Mouse (Mus musculus) CD8-positive naive resting alpha-beta T cell, adult 2 months (primary cell): Measurements from ENCODE around the gene Mapkap1.
"Not testable (repeated sequence)": the region's sequence is repeated elsewhere in the genome, so short reads cannot be mapped to it uniquely, and the experiment has no call there.

Experiments
- DNase-seq, 2 experiments: peaks; one replicate each; pipeline ENCODE4 v3.0.0; 2022; ENCODE audit warnings: low read depth in 2 of 2, low spot score in 2 of 2

Gene Mapkap1

DNA sequence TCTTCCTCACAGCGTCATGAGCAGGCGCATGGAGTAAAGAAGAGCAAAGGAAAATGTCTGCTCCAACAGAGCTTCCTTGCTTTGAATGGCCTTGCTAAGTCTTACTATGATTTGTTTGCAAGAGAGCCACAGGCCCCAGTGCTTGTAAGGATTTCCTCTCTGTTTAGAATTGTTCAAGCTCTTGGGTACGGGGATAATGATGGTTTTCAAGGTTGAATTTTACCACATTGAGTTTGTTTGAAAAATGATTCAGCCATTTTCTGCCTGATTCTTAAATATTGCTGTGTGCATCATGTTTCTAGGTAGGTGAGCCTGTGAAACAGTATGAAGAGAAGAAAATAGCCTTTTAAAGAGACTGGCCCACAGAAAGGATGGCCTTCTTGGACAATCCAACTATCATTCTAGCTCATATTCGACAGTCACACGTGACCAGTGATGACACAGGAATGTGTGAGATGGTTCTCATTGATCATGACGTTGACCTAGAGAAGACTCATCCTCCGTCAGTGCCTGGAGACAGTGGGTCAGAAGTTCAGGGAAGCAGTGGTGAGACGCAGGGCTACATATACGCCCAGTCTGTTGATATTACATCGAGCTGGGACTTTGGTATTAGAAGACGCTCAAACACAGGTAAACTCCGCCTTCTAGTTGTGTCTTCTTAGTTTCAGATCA, 25.3 kb downstream of the Mapkap1 start:
- no peak for DNase-seq

DNA sequence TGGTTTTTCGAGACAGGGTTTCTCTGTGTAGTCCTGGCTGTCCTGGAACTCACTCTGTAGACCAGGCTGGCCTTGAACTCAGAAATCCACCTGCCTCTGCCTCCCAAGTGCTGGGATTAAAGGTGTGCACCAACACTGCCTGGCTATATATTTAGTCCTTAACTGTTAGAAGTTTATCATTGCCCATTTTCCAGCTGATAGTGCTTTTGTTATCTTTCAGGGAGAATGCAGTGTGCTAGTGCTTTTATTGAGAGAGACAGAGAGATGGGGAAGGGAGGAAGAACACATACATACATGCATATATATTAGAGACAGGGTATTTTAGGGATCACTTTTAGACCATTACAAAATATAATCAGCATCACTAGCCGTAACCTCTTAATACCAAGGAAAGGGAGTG, 26.3 kb downstream of the Mapkap1 start:
- DNase-seq, result not testable (repeated sequence)

DNA sequence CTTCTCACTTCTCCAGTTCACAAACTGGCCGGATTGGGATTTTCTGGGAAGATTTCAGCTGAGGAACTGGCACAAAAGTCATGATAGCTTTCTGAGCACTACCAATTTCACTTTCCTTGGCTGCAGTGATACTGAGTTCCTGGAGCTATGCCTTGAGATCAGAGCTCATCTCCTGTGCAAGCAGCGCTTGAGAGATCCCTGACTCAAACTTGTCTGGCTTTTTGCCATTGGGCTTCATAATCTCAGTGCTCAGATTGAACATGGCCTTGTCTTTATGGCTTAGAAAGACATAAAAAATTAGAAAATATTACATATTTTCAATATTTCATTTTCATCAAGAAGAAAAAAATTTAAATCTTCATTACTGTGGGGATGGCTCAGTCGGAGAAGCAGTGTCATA, 29.8 kb downstream of the Mapkap1 start:
- DNase-seq, result no peak

DNA sequence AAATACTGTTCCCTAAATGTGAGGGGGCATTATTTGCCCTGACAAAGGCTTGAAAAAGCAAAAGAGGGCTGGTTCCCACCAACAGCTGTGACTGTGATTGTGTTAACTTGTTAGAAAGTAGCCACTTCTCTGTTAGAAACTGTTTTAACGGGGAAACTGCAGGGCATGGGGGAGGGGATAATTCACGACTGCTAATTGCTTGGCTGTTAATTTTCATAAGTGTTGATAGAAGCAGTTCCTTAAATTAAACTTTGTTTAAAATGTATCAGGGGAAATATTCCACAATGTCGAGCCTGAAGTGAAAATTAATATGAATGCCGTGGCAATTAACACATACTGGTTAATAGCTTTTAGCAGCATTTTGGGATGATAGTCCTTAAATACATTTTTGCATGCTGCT, 42.2 kb downstream of the Mapkap1 start:
- no peak for DNase-seq

DNA sequence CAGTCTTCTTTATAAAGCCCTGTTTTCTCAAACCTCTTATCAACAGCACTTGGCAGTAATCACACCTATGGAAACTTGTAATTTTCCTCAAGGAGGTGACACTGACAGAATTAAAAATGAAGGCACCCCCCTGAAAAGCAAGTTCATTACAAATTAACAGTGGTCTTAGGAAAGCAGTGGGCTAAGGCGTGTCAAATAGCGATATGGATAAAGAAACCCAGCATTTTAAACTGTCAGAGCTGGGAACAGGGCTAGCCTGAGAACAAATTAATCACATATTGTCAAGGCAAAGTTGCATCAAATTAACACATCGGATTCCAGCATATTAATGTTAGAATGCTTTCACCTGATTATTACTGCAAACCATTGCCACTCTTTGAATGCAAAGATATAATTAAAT, 55.9 kb downstream of the Mapkap1 start:
- no peak for DNase-seq

DNA sequence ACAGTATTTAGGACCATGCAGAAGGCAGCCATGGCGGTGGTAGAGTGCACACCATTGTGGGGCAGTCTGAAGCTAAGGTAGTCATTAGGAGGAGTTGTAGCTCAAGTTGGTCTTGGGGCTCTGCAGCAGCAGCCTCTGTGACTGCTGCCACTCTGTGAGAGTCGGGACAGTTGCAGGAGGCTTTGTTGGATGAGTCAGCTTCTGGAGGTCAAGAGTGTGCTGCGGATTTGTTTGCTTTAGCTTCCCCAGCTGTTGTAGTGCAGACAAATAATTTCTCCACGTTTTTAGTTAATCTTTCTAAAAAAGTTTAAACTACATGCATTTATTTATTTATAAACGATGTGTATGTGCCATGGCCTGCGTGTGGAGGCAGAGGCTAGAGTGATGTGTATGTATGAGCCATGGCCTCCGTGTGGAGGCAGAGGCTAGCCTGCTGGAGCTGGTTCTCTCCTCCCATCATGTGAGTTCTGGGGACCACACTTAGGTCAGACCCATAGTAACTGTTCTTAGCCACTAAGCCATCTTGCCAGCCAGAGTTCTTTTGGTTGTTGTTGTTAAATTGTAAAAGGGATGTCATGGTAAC, 62.1 kb downstream of the Mapkap1 start:
- DNase-seq, result no peak

DNA sequence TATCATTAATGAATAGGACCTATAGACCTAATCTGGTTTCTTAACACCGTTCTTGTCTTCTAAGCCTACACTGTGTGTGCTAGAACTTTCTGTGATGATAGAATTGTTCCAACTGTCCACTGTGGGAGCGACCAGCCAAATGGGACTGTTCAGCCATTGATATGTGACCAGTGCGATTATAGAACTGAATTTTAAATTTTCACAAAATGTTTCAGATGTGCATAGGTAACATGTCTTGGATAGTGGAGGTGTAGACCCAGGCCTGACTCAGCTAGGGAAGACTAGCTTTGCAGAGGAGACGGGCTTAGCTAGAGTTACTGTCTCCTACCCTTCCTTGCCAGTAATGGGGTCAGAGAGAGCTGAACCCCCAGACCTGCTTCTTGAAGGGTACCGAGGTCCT, 62.8 kb downstream of the Mapkap1 start:
- DNase-seq, result no peak

DNA sequence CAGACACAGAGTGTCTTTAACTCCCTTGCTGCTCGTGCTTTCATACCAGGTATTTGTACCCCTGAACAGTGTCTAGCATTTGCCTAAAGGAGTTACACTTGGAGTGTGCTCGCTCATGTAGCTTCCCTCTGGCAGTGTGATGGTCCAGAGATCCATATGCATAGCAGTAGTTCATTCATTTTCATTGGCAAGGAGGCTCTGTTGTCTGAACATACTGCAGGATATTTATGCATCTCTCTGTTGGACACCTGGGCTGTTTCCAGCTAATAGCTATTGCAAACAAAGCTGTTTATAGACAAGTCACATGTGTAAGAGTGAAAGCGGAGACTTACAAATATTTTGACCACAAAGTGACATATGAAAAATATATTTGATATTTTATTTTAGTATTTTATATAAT, 67.2 kb downstream of the Mapkap1 start:
- no peak for DNase-seq

DNA sequence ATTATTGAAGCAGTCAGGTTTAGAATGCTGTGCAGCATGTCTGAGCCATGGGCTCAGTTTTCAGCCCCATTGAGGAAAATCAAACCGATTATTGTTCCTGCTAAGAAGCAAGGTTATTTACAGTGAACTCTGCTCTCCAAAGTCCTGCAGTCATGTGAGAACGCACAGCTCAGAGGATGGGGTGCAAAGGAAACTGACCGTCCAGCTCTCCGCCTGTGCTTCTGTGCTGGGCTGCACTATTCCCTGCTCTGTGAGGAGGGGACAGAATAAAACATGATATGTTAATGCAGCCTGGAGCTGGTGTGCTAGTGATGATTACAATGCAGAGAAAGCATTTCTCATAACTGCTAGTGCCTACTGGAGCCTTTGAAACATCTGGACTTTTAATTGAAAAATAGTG, 74.8 kb downstream of the Mapkap1 start:
- no peak for DNase-seq

DNA sequence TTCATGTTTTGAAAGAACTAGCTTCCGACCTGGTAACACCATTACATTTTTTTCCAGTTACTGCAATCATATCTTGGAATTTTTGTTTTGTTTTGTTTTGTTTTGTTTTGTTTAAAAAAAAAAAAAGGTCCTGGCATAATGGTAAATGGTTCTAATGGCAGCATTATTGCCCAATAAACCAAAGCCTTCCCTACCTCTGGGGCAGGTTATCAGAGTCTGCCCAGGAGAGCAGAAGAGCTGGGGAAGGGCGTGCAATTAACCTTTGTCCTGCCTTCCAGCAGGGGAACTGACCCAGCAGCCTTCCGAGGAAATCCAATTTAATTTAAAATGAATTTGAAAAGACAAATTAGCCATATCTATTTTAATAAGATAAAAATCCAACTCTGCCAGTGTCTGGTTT, 75.5 kb downstream of the Mapkap1 start:
- DNase-seq, result no peak

DNA sequence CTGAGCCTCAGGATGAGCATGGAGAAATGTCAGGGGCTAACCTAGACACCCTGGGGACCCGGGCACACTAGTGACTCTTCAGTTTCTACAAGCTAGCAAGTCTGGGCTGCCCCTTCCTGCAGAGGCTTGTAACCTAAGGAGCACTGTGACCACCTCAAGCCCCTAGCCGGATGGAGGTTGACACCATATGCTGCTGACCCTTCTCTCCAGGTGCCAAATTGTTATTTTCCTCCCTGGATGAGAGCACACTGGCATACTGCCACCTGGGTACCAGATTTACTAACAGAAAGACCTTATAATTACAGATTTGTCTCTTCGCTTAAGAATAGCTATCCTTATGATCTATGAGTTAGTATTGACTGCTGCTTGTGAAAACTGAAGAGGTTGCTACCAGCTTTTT, 76.0 kb downstream of the Mapkap1 start:
- no peak for DNase-seq

DNA sequence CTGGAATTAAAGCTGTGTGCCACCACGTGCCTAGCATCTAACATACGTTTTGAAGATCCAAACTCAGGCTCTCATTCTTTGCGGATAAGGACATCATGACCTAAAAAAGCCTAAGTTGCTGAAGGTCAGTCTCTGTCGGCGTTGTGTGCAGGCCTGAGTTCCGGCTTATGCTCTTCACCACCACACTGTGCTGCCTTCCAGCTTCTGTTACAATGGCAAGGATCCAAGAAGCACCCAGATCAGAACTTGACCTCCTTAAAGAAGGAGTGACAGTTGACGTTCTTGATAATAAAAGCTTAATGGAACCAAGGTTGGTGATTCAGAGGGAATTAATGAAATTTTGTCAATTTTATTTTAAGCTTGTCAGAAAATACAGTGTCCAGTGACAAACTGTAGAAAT, 80.7 kb downstream of the Mapkap1 start:
- DNase-seq, result no peak

DNA sequence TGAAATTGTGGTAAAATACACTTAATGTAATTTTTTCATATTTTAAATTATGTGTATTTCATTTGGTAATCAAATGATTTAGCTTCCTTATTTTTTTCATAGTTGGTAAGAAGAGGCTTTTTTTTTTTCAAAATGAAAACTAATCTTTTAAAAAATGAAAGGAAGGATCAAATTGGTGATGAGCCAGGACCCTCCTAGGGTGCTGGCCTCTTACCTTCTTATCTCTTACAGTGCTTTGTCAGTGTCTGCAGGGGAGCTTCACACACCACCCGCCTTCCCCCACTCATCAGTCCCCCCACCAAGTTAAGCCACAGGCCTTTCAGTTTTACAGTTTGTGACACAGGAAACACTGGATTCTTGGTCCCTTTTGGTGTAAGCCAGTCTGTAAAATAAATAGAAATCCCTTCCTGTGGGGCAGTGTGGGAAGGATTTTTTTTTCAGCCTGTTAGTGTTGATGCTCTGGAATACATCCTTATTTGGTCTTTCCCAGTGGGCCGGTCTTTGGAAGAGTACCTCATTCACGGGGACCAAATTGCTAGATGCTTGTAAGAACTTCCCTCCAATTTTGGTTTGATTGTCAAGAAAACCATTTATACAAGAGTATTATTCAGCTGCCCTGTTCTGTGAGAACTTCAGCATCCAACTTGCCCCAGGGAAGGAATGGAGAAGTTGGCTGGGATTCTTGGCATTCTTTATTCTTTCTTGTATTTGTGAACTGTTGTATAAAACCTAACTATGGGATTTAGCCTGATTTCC, 97.6 kb downstream of the Mapkap1 start:
- no peak for DNase-seq

DNA sequence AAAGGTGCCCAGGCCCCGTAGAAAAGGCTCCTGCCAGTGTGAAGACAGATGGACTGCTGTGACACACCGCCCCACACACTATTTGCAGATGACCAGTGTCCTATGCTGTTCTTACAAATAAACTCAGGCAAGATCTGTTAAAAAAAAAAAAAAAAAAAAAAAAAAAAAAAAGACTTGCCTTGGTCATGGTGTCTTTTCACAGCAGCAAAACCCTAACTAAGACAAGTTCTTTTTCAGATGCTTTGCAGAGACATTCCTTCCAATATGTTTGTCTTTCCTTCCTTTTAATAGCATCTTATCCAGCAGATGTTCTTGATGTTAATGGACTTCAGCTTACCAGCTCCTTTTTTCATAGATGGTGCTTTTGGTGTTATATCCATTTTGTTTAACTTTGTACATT, 99.6 kb downstream of the Mapkap1 start:
- not testable (repeated sequence) for DNase-seq

DNA sequence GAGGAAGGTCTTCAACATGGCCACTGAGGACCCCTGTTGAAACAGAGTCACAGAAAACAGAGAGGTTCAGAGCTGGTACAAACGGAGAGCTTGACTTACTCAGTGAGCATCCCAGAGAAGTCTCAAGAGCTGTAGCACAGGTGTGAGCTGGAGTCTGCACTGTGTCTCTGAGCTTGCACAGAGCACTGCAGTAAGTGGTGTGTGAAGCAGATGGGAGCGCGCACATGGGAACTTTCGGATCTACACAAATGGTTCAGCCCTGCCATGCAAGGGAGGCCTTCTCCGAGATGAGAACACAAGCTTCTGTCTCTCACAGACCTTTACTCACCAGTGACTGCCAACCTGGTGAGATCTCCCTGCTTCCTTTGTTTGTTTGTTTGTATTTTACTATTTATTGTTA, 103.3 kb downstream of the Mapkap1 start:
- no peak for DNase-seq

DNA sequence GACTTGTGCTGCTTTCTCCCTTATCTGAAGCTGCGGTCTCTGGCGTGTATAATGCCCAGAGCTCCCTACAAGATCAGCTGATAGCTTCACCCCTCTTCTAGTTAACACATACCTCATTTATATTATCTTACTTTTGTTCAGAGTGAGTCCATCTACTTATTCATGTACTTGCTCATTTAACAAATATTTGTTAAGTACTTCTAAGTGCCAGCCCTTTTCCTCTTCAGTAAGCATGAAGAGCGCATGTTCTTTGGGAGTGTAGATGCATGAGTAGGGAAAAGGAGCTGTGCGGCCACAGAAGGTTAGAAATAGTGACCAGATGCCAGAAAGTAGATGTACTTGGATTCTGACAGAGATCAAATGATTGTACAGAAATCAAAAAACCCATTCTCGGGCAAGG, 108.7 kb downstream of the Mapkap1 start:
- DNase-seq, result no peak

DNA sequence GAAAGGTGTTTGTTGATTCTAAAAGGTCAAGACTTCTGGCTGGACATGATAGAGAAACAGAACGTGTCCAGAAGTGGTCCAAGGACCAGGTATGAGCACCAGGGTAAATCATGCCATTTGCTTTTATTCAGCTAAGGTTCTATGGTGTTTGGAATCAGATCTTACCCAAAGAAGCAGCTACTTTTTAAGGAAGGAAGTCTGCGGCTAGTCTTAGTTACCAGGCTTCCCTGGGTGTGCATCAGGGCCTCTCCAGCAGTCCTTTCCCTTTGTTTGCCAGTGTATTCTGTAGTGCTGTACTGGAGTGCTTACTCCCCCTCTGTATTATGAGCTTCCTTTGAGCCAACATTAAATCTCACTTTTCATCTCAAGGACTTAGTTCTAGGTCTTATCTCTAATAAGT, 111.5 kb downstream of the Mapkap1 start:
- no peak for DNase-seq

DNA sequence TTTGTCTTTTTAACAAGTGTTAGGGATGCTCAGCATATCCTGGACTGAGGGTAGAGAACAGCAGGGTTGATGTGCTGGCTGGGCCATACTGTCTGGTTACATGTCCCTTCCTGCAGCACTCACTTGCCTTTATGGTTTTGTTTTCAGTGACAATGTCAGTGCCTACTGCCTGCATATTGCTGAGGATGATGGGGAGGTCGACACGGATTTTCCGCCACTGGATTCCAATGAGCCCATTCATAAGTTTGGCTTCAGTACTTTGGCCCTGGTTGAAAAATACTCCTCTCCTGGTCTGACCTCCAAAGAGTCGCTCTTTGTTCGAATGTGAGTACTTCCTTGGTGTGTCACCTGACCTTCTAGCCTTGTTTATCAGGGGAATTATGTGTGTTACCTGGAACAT, 112.0 kb downstream of the Mapkap1 start:
- DNase-seq, result no peak

DNA sequence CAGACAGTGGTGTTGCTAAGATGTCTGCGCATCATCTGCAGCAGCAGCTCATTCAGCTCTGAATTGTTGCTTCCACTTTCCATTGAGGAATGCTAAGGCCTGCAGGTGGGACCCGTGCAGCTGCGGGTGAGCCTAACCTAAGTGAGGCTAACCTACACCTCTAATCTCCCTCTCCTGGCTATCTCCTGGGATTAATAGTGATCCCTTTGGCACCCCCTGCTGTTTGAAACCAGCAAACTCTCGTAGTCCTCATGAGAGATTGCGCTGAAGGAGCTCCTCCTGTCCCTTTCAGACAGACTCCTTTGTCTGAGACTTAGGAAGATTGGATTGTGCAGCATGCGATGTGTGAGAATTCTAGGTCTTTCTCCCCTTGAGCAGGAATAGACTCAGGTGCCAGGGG, 113.0 kb downstream of the Mapkap1 start:
- DNase-seq, result no peak

DNA sequence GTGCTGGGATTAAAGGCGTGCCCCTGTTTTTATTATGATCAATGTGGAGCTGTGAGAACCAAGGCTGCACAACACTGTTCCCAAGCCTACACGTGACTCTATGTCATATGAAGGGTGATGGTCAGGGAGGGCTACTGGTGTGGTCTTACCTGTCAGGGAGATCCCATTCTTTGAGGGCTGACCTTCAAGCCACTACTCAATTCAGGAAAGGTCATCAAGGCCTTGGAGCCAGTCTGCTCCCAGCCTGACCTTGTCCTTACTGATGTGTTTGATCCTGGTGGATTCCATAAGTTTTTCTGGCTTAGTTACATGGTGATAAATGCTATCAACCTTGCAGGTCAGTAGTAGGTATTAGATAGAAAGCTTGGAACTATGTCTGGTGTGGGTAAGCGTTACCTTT, 114.8 kb downstream of the Mapkap1 start:
- DNase-seq, result no peak

DNA sequence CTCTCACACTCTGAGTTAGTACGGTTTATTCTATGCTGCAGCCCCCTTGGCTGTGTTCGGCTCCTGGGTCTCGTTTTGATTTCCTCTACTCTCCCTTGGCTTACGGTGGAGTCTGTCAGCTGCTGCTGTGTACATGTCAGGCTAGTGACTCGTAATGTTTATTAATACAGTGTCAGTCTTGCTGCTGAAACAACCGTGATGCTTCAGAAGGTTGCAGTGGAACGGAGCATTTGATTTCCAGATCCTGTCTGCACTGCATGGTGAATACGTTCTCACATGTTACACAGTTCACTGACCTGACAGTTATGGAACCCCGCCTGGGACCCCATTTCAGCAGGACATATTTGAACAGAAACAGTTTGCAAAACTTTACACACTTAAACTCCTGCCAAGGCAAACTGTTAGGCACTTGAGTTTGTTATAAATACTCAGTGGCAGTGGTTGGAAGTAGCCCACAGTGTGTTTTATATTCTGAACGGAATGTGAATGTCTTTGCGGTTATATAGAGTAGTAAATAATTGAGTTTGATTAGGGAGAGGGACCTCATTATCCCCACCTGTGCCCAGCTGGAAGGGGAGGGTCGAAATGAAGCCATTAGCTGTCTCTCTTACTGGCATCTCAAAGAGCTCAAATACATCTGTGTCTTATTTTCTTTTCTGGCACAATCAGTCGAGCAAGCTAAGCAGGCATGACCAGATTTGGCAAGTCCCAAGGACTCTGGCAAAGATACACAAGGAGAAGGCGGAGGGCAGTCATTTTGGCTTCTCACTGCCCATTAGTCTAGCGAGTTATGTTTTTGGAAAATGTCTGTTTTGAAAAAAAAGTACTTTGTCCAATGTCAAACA, 120.2 kb downstream of the Mapkap1 start:
- no peak for DNase-seq

DNA sequence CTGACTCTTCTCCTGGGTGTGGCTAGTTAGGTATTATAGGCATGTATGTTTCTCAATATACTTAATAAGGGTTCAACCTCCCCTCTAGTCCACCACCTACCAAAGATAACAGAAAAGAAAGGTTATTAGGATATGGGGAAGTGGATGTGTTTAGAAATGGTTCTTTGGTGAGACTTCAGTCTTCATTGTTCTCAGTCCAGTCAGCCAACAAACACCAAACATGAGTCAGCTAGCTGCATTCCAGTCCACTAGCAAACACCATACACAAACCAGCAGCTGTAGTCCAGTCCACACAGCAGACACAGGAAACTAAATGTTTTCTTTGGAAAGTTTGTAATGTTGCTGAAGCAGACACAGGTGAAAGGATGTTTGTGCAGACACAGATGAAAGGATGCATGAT, 121.9 kb downstream of the Mapkap1 start:
- DNase-seq, result no peak
